Mouse (Mus musculus) ES-Bruce4 (cell line): ENCODE measurements around the gene Sik1.

Experiments
- CTCF ChIP-seq: IDR thresholded peaks from one replicate; pipeline ENCODE4 v1.8.1; 2011; ENCODE audit warnings: low read depth, low read length
- EP300 ChIP-seq: IDR thresholded peaks from 2 replicates; pipeline ENCODE4 v1.6.1; 2011; ENCODE audit warnings: low read depth, low read length; ENCODE audit not compliant: insufficient read depth
- POLR2A ChIP-seq: IDR thresholded peaks from one replicate; pipeline ENCODE4 v1.8.1; 2011; ENCODE audit warnings: low read length; ENCODE audit not compliant: insufficient read depth

DNA sequence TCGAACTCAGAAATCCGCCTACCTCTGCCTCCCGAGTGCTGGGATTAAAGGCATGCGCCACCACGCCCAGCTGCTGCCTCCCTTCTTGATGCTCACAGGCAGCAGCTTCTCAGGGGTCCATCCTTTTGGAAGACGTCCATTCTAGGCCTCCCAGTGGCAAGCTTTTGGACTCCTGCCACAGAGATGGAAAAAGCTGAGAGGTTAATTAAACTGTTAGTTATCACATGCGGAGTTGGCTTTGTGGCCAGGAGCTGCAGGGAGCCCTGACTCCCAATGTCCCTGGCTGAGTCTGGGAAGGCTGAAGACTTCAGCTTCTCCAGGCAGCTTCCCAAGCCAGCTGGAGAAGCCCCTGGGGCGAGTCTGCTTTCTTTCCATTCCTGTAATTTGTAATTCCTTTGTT lies 49.6 kb downstream of the Sik1 start:
- TF ChIP-seq POLR2A (no peak), CTCF (no peak), EP300 (peak; percentile 89; the same call in 1 of the 2 replicates)
